Mouse (Mus musculus) brain, embryonic 14.5 days (tissue): ENCODE measurements around the gene Mrps21.

Experiments
- CTCF ChIP-seq: fragments of 200-500 bp; IDR thresholded peaks from 2 replicates; pipeline ENCODE4 v1.5.1; 2012; ENCODE audit warnings: inconsistent platforms, mild to moderate bottlenecking, moderate library complexity, borderline replicate concordance; ENCODE audit not compliant: insufficient read depth, insufficient read length; ENCODE audit errors: extremely low read depth
- POLR2A ChIP-seq: fragments of 200-500 bp; IDR thresholded peaks from 2 replicates; pipeline ENCODE4 v1.6.1; 2012; ENCODE audit warnings: mild to moderate bottlenecking, inconsistent platforms, borderline replicate concordance; ENCODE audit not compliant: poor library complexity, insufficient read depth, insufficient read length, severe bottlenecking; ENCODE audit errors: extremely low read depth

GRCm38 (mm10) chr3:95905146-95905939 is 34.0 kb upstream of the Mrps21 start:
- TF ChIP-seq CTCF (no peak), POLR2A (no peak)
